Mouse (Mus musculus): ENCODE measurements around the gene Coro1c.

Gene Coro1c

GRCm38 (mm10) chr5:113796401-113797148 is 112.0 kb downstream of the Coro1c start:
- no peak for DNase-seq (ENCODE audit: low spot score)
